Mouse (Mus musculus): ENCODE data around the gene Ndufs2.
"Not testable (repeated sequence)": the region's sequence is repeated elsewhere in the genome, so short reads cannot be mapped to it uniquely, and the experiment has no call there.

The Ndufs2 gene

DNA sequence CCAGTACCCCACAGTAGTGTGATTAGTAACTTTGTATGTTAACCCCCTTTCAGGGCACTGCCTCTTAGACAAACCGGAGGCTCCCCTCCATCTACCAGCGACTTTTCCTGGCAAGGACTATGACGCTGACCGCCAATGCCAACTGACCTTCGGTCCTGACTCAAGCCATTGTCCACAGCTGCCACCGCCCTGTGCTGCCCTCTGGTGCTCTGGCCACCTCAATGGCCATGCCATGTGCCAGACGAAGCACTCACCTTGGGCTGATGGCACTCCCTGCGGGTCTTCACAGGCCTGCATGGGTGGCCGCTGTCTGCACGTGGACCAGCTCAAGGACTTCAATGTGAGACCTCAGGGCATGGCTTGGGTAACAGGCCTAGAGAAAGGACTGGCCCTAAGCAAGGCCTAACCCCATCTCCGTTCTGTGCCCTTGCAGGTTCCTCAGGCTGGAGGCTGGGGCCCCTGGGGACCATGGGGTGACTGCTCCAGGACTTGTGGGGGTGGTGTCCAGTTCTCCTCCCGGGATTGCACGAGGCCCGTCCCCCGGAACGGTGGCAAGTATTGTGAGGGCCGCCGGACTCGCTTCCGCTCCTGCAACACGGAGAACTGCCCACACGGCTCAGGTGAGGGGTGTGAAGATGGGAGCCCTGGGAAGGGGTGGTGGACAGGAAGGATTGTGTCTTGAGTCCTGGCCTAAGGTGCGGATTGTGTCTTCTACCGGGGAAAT lies 5.1 kb upstream of the Ndufs2 start:
- no peak for DNase-seq (ENCODE audit: low spot score)

DNA sequence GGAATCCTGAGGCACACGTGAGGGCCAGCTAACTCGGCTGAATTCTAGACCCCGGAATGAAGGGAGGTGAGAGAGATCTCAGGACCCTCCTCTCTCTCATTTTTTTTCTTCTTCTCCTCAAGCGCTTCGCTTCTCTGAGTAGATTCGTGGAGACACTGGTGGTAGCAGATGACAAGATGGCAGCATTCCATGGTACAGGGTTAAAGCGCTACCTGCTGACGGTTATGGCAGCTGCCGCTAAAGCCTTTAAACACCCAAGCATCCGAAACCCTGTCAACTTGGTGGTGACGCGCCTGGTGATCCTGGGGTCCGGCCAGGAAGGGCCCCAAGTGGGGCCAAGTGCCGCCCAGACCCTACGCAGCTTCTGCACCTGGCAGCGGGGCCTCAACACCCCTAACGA lies 1.2 kb upstream of the Ndufs2 start:
- no peak for DNase-seq (ENCODE audit: low spot score)

DNA sequence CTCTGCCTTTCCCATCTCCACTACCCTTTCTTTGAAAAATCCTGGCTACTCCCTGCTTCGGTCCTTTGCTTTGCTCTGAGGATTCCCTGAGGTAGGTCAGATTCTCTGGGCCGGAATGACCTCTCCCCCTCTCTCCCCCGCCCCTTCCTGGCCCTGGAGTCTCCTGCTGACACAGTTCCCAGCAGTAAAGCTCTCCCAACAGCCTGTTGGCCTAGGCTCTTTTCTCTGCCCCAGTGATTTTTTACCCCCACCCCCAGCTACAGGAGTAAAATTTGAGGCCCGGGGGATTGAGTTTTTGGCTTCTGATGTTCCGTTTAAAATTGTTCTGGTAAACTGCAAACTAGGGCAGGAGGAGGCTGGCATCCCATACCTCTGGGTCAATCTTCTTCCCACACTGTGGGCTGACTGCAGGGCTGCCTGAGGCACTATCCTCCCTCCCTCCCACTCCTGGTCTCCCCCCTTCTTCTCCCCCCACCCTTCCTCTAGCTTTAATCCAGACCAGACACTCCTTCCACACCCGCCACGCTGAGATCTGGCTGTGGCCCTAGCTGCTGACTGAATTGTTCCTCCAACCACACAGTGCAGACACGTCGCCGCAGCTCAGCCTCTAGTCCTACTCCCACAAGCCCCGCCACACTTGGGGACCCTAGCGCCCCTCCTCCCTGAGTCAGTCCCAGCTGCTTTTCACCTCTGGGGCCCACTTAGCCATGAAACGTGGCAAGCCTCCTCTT lies 571 bp upstream of the Ndufs2 start:
- no peak for DNase-seq (ENCODE audit: low spot score)

DNA sequence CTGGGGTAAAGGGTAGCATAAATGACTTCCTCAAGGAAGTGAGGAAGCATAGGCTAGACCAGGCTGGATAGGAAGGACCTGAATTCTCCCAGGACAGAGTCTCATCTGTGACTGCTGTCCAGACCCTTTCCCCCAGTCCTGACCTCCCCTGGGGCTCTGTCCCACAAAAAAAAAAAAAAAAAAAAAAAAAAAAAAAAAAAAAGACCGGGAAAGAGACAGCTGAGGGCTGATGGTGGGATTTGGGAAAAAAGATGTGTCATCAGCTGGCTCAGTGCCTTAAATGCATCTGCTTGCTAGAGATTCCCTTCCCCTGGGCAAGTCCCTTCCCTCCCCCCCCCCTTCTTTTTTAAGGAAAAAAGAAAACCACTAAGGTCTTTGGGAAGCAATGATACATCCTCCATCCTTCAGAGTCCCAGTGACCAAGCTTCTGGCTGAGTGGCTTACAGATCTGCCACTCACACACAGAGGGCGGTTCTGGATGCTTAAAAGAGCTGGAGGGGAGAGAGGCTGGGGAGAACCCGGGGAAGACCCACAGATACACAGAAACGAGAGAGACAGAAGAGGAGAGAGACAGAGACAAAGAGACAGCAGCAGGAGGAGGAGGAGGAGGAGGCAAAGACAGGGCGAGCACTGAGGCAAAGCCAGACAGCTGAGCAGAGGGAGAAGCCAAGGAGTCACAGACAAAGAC lies 1.1 kb downstream of the Ndufs2 start, which contains the start of gene Adamts4:
Gene Adamts4, plus strand, starts transcription at position 509 of the 688 bp plus-strand sequence.
- no peak for DNase-seq (ENCODE audit: low spot score)

DNA sequence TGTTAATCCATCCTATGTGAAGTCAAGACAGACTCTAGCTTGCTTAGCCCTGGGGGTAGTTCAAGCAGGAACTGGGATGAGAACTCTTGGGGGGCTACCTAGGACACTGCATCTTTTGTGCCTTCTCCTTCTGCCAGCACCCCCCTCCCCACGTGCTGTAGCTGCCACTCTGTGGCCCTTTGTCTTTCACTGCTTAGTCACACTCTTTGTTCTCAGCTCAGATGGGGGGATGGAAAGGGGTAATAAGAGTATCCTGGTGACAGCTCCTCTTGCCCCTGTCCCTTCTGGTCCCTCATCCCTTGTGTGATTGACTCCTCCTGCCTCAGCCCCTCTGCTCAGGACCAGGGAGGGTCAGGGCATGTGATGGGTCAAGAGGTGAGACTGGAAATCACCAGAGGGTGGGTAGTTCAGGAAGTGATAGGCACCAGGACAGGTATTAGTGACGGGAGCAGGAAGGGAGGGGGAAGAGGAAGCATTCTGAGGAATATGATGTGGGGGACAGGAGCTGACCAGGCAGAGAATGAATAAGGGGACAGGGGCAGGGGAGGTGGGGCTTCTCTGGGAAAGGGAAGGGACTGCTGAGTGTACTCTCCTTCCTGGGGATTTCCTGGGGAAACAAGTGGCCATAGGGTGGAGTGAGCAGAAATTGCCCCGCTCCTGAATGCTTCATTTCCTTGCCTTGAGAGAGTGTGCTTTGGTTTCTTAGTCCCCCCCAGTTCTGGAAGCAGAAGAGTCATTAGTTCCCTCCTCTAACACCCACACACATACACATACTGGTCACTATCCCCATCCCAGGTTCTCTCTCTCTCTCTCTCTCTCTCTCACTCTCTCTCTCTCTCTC lies 2.6 kb downstream of the Ndufs2 start:
- DNase-seq (ENCODE audit: low spot score): no peak

DNA sequence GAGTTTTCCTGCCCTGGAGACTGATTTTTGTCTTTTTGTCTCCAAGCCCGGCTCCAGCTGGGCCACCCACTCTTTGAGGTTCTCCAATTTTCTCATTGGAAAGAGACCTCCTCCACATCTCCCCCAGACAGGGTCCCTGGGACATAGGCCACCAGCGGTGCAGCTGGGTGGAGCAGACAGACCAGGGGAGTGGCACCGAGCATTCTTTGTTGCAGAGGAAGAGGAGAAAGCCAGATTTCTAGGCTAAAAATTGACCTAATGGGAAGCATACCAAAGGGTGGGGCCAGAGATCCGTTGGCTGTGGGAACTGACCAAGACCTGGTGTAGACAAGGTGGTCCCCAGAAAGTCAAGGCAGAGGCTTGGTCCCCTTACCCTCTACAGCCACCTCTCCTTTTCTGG lies 3.3 kb downstream of the Ndufs2 start:
- DNase-seq (ENCODE audit: low spot score): no peak

DNA sequence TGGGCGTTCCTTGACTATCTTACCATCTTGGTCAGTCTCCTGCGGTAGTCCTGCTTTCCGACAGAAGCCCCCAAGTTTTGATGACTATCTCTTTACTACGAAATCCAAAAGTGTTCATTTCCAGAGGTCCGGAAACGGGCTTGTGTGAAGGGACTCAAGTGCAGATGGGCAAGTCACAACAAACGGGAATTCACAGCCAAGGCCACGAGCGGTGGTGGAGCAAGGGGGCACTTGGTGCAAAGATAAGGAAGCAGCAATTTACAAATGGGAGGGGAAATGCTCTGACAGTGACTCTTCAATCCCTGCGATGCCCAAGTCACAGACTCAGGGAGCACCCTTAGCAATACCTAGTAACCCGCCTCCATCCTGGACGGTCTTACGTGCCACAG lies 3.7 kb downstream of the Ndufs2 start:
- DNase-seq (ENCODE audit: low spot score): no peak

DNA sequence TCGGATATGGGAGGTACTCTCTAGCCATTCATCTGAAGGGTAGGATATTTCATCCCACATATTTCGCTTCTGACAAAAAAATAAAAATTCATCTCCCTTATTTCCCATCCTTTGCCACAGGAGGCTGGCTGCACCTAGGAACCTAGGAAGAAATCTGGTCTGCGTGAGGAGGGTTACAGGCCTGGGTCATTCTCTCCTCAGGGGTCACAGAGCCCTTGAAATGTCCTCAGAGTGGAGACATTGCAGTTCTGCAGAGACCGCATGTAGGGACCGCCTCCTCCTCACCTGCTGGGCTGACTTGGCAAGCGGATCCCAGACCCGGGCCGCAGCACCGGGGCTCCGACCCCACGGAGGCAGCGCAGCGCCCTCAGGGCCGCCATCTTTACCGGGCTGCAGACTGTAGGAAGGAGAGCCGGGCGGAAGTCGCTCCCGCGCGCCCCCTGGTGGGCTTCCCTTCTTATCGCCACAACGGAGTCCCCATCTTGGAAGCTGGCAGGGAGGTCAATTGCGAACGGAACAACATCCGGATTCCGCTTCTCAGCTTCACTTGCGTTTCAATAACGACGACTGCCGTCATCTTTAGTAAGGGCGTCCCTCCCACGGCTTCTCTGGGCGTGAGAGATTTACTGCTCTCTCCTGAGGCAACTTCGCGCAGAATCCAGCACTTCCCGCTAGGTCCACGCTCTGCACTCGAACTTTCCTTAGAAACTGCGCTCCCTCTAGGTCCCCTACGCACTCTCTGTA lies 4.3 kb downstream of the Ndufs2 start:
- DNase-seq (ENCODE audit: low spot score): peak; percentile 98

DNA sequence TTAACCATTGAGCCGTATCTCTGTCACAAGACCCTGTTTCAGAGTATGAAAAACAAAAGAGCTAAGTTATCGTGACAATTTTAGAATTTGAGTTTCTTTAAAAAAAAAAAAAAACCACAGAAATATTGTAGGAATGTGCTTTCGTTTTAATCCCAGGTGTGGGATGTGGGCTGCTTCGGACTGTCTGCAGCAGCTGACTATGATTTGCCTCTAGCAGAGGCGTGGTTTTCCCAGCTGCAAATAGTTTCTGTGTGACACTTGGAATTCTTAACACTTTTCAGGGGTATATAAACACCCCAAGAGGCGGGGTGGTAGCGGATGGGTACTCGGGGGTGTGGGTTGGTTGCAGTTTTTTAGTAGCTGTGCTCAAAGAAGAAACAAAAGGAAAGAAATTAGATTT lies 5.8 kb downstream of the Ndufs2 start:
- no peak for DNase-seq (ENCODE audit: low spot score)

DNA sequence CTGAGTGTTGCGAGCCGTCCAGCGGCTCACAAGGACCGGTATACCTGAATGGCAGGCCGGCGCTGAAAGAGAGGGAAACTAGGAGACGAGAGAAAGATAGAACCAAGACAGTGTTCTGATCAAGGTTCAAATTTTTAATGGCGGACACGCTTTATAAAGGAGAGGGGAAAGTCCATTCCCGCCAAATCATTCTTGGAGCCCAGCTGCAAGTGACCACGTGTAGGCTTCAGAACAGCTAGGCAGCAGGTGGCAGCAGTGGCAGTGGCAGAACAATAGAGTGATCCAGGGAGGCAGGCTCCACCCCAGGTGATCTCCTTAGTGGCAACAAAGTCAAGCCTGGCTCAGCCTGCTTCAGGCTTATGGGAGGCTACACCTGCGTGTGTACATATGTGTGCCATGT lies 9.2 kb downstream of the Ndufs2 start:
- DNase-seq (ENCODE audit: low spot score): not testable (repeated sequence)

DNA sequence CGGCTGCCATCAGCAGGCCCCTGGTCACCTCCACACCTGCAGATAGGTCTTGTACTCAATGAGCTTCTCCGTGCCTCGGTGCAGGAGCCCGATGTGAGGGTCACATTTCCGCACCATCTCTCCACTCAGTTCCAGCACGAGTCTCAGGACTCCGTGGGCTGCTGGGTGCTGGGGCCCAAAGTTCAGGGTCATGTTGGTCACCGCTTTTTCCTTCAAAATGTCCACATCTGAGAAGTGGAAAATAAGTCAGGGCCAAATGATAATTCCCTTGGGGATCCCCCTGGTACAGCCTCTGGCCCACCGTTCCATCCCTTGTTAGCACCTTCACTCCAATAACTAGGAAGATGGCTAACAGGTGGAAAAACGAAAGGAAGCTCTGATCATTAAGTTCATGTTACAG lies 10.3 kb downstream of the Ndufs2 start:
- no peak for DNase-seq (ENCODE audit: low spot score)

DNA sequence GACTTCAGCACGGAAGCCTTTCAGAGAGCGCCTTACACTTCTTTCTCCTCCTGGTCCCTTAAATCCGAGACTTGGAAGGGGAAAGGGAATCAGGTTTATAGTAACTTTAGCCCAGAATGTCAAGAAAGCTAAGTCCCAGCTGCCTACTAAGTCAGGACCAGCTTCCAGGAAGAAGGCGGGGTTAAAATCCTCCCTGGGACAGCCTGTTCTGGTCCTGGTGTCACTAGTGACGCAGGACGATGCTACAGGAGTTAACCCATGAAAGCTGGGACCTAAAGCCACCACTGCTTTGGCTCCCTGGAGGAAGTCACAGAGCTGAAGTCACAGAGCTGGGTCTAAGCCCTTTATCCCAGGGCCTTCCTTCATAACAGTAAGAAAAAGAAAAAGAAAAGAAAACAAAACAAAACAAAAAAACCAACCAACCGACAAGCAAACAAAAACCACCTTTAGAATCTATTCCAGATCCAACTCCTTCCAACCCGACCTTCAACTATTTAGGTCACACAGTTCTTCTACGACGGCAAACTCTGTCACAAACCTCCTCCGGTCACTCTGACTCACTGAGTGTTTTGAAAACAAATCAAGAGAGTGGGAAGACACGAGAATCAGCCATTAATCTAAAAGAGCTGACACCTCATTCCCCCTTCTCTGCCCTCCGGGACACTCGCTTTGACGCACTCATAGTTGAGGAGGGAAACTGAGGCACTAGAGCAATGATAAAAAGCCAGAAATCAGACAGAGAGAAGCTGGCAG lies 11.0 kb downstream of the Ndufs2 start:
- no peak for DNase-seq (ENCODE audit: low spot score)

DNA sequence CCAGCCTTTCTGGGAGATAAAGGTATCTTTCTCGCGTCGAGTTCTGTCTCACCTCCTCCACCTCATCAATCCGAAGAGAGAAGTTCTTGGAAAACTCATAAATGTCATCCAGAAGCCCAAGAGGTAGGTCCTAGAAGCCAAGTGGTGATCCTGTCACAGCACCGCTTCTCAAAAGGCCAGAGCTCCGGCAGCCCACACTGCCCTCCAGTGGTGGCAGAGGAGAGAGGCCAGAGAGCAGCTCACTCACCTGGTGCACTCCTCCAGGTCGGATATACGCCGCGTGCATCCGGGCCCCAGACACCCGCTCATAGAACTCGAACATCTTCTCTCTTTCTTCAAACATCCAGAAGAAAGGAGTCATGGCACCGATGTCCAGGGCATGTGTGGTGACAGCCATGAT lies 12.7 kb downstream of the Ndufs2 start:
- peak; percentile 54 for DNase-seq (ENCODE audit: low spot score)

DNA sequence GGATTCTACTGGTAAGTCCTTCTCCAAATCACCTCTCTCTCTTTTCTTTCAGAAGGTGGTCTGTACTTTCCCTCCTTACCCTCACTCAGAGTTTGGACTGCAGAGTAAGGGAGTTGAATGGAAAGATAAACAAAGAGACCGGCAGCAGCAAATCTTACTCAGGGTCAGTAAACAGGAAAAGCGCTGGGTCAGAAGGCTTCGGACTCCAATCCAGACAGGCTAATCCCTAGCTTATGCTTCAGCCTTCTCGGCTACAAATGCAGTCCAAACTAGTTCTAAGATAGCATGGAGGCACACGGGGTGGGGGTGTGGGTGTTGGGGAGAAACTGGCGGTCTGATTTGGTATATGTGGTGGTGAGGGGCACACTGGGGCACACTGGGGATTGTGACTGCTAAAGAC lies 13.8 kb downstream of the Ndufs2 start:
- no peak for DNase-seq (ENCODE audit: low spot score)

DNA sequence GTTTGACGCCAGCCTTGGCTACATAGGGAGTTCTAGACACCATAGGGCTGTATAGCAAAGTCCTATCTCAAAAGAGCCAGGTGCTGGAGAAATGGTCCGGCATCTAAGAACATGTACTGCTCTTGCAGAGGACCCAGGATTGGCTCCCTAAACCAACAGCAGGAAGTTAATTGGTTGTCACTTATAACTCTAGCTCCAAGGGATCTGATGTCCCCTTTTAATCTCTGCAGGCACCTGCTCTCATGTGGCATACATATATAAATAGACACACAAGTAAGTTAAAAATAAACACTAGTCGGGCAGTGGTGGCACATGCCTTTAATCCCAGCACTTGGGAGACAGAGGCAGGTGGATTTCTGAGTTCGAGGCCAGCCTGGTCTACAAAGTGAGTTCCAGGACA lies 15.4 kb downstream of the Ndufs2 start:
- DNase-seq (ENCODE audit: low spot score): no peak

DNA sequence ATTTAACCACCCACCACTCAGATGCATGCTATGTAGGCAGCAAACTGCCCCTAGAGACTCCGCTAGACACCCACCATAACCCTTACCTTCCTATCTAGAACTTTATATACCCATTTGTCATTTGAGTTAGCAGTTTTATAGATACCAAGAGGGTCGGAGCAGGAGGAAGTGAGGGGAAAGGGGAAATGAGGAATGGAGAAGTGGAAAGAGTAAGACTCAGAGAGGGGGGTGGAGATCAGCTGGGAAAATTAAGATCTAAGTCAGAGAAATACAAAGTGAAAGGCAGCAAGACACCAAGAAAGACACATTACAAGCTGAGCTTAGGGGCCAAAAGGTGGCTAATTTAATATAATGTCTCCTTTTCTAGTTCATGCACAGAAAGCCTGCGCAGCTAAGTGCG lies 16.6 kb downstream of the Ndufs2 start:
- DNase-seq (ENCODE audit: low spot score): no peak

DNA sequence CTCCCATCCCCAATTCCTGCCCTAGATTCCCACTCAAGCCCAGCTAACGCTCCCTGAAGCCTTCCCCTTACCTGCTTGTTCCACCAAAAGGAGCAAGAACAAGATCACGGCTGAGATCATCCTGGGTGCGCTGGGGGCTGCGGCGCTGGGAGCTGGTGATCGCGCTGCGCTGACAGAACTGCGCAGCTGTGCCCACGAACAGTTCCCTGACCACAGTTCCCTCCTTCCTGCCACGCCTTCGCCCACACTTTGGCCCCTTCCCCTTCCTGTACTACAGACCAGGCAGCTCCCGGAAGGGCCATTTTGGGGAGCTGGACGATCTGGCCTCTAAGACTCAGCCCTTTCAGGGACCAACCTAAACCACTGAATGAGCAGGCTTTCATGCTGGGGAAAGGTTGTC lies 17.1 kb downstream of the Ndufs2 start, which contains the start of gene Fcer1g:
Gene Fcer1g, minus strand, starts transcription at position 240 of the 400 bp plus-strand sequence.
- DNase-seq (ENCODE audit: low spot score): no peak

DNA sequence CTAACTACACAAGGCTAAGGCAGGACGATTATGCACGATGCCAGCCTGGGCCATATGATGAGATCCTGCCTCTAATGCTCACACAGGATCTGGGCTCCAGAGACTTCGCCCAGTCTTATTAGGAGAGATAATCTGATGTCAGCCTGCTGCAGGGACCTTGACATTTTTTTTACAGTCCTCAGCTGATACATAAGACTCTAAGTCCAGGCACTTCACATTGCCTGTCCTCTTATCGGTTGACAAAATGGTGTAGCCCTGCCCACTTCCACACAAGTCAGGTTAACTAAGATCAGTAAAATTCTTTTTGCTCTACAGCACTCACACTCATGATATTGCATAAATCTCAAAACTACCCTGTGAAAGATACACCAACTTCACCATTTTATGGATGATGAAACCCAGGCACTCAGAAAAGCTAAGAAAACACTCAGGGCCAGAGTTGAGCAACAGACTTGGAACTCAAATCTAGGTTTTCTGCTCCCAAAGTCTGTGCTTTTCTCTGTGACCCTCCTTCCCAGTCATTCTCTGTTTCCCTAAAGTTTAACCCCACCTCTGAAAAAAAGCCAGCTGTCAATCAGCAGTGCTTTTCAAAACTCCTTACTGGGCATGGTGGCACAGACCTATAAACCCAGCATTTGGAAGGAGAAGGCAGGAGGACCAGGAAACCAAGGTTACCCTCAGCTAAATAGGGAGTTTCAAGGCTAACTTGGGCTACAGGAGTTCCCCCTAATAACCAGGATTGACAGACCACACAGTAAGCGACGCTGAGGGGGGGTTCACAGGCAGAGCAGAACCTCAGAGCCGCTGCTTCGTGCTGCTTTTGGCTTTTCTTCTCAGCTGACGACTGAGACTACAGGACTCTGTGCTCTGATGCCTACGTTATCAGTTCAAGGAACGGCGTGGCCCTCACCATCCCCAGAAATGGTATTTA lies 18.1 kb downstream of the Ndufs2 start:
- DNase-seq (ENCODE audit: low spot score): no peak

DNA sequence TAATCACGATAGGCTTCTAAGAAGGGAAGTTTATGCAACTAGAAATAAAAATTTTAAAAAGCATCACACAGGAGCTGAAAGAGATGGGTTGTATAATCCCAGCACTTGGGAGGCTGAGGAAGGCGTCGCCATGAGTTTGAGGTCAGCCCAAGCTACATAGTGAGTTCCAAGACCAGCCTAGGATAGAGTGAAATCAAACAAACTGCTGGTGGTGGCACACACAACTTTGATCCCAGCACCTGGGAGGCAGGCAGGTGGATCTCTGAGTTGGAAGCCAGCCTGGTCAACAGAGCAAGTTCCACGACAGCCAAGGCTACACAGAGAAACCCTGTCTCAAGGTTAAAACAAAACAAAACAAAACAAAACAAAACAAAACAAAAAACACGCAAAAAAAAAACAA lies 18.8 kb downstream of the Ndufs2 start:
- DNase-seq (ENCODE audit: low spot score): no peak

DNA sequence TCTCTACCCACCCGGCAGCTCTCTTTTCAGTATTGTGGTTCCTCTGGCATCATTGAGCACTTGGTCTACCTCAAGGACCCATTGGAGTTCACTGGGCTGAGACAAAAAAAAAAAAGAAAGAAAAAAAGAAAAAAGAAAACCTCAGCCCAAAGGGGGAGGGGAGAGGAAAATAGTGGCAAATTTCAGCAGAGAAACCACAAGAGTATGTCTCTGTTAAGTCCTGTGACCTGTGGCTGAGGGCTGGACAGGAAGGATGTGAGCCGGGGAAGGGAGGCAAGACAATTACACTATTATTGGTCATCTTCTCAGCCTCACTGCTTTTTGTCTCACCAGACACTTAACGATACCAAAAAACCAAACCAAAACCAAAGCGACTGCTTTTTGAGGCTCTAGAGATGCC lies 19.3 kb downstream of the Ndufs2 start:
- DNase-seq (ENCODE audit: low spot score): no peak

Data from T-cell, adult 2 months (primary cell).